Comparison of ENCODE assay signal across 20 mouse cellular contexts in the genomic region with DNA sequence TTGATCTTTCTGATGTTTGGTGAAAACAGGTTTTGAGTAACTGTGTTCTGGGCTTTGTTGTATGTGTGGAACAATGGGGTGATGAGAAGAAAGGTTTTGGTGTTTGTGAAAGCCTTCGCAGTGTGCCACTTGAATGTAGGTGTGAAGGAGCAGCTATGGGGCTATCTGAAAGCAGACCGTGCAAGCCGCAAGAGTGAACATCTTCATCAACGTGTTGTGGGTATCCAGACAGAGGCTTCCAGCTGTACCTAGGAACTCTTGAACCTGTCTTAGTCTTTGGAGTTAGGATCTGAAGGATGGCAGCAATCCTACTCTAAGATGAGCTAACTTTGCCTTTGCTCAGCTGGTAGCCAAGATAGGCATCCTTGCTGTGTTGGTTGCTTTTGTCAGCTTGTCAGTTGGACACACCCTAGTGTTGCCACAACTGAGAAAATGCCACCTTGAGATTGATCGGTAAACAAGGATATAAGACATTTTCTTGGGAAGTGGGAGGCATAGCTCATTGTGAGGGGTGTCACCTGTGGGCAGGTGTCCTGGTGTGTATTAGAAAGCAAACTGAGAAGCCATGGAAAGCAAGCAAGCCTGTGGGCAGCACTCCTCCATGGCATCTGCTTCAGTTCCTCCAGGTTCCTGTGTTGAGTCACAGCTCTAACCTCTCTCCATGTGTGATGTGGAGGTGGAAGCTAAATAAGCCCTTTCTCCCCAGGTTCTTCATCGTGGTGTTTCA. TPM values are rescaled to one million over a fixed set of nuclear protein-coding genes. Genes with fewer than 3 reads are reported as not detected.
DNase-seq lines count a peak whose midpoint lies in the region; ATAC-seq and TF ChIP-seq lines count a peak whose summit lies in the region.
"Had no signal": no experiment of that assay in that cellular context is flagged by ENCODE, and none has a peak within 500 bp of the region (broad histone marks: within the 10 kb centered on the region; RNA-seq: fewer than 3 reads in every experiment).

No protein-coding gene starts in this region.

- intact Hi-C loops in left cerebral cortex, postnatal 36 days (cut with DNase I), result no loop called here
- intact Hi-C loops in left cerebral cortex, postnatal 14 days (cut with DNase I), result no loop called here

- H3K27ac ChIP-seq in forebrain, embryonic 13.5 days, result peak overlapping the region; percentile 59
- H3K27ac ChIP-seq in forebrain, embryonic 16.5 days (ENCODE audit: low read length), result no peak overlapping the region
- no peak overlapping the region for H3K27ac ChIP-seq in lung, postnatal 0 days (ENCODE audit: low read length)
- H3K27ac ChIP-seq: embryonic facial prominence, embryonic 12.5 days; limb, embryonic 13.5 days had no signal

- no peak overlapping the region for H3K9ac ChIP-seq in forebrain, embryonic 13.5 days
- H3K9ac ChIP-seq in forebrain, embryonic 16.5 days (replicated peaks; ENCODE audit: low read depth, low read length), result no peak overlapping the region
- no peak overlapping the region for H3K9ac ChIP-seq in lung, postnatal 0 days (replicated peaks; ENCODE audit: low read depth)
- H3K9ac ChIP-seq: embryonic facial prominence, embryonic 12.5 days; limb, embryonic 13.5 days; midbrain, embryonic 12.5 days had no signal

- 79% methylated on average over 6 of the region's 6 CpGs for WGBS in forebrain, embryonic 13.5 days
- WGBS in forebrain, embryonic 16.5 days, result 84% methylated on average over 6 of the region's 6 CpGs
- WGBS in lung, postnatal 0 days, result 84% methylated on average over 6 of the region's 6 CpGs

- no peaks in the 10 kb centered on the region for H3K27me3 ChIP-seq in forebrain, embryonic 13.5 days
- no peaks in the 10 kb centered on the region for H3K27me3 ChIP-seq in forebrain, embryonic 16.5 days (replicated peaks; ENCODE audit: control insufficient read depth, insufficient read depth, low read length)
- no peaks in the 10 kb centered on the region for H3K27me3 ChIP-seq in lung, postnatal 0 days (replicated peaks; ENCODE audit: insufficient read depth, low read length)
- H3K27me3 ChIP-seq: embryonic facial prominence, embryonic 12.5 days; limb, embryonic 13.5 days; midbrain, embryonic 12.5 days had no signal

- H3K4me3 ChIP-seq in forebrain, embryonic 13.5 days, result no peak overlapping the region
- no peak overlapping the region for H3K4me3 ChIP-seq in forebrain, embryonic 16.5 days (replicated peaks; ENCODE audit: low read length)
- H3K4me3 ChIP-seq in lung, postnatal 0 days (ENCODE audit: low read depth, low read length), result no peak overlapping the region
- H3K4me3 ChIP-seq: embryonic facial prominence, embryonic 12.5 days; limb, embryonic 13.5 days; midbrain, embryonic 12.5 days had no signal

- ATAC-seq in forebrain, embryonic 13.5 days, result no peak
- ATAC-seq in forebrain, embryonic 16.5 days, result no peak
- no peak for ATAC-seq in lung, postnatal 0 days

- H3K36me3 ChIP-seq in forebrain, embryonic 13.5 days (ENCODE audit: poor library complexity, severe bottlenecking), result peaks cover 69% of the 10 kb centered on the region
- H3K36me3 ChIP-seq in forebrain, embryonic 16.5 days (ENCODE audit: control insufficient read depth, insufficient read depth), result peaks cover 40% of the 10 kb centered on the region
- peaks cover 30% of the 10 kb centered on the region for H3K36me3 ChIP-seq in lung, postnatal 0 days (ENCODE audit: insufficient read depth, low read length)

- TF ChIP-seq CTCF in lung, postnatal 0 days (IDR thresholded peaks at IDR 0.05), result no peak

- H3K9me3 ChIP-seq in forebrain, embryonic 13.5 days (replicated peaks), result no peaks in the 10 kb centered on the region
- no peaks in the 10 kb centered on the region for H3K9me3 ChIP-seq in forebrain, embryonic 16.5 days (ENCODE audit: control insufficient read depth, low read length)
- H3K9me3 ChIP-seq in lung, postnatal 0 days (ENCODE audit: low read length), result no peaks in the 10 kb centered on the region
- H3K9me3 ChIP-seq: embryonic facial prominence, embryonic 12.5 days; limb, embryonic 13.5 days; midbrain, embryonic 12.5 days had no signal

- DNase-seq in left cerebral cortex, postnatal 36 days (ENCODE audit: low spot score in 2 of 2), result peak; percentile 57 to 73
- DNase-seq in left cerebral cortex, postnatal 14 days (ENCODE audit: low spot score in 2 of 2), result no peak
- peak; percentile 69 for DNase-seq in right cerebral cortex, postnatal 25 days
- no peak for DNase-seq in right cerebral cortex, postnatal 14 days
- no peak for DNase-seq in lung, postnatal 0 days (ENCODE audit: low spot score)
- DNase-seq in spleen, postnatal 4 days (ENCODE audit: low spot score in 2 of 2), result no peak
- DNase-seq: adrenal gland, postnatal 10 days; cerebellum, adult 11-12 months; cerebellum, postnatal 36 days; heart, adult 11 months; kidney, adult 9 months; kidney, postnatal 36 days; lung, adult 2 months; lung, postnatal 4 days; thymus, adult 18-20 months had no signal

- no peak overlapping the region for H3K4me2 ChIP-seq in forebrain, embryonic 13.5 days
- H3K4me2 ChIP-seq in forebrain, embryonic 16.5 days (ENCODE audit: low read length), result no peak overlapping the region
- H3K4me2 ChIP-seq in lung, postnatal 0 days (replicated peaks; ENCODE audit: low read depth, low read length), result no peak overlapping the region
- H3K4me2 ChIP-seq: embryonic facial prominence, embryonic 12.5 days; limb, embryonic 13.5 days; midbrain, embryonic 12.5 days had no signal

- no peak for TF ChIP-seq EP300 in lung, postnatal 0 days (IDR thresholded peaks at IDR 0.05)

- H3K4me1 ChIP-seq in forebrain, embryonic 13.5 days, result peaks cover 38% of the 10 kb centered on the region
- peaks cover 17% of the 10 kb centered on the region for H3K4me1 ChIP-seq in forebrain, embryonic 16.5 days (replicated peaks; ENCODE audit: control insufficient read depth, insufficient read depth, low read length)
- peaks cover 4% of the 10 kb centered on the region; the same call in 1 of the 2 replicates for H3K4me1 ChIP-seq in lung, postnatal 0 days (ENCODE audit: insufficient read depth, low read depth, low read length)

RNA-seq across cellular contexts. Expression of a gene that starts 5.1 kb away (rescaled TPM):
- 977 and 1,124 TPM in 2 replicates for polyA plus RNA-seq in forebrain, embryonic 13.5 days (2015; fragmentation: Nextera tagmentation; extraction: Ambion mirVana)
- polyA plus RNA-seq in forebrain, embryonic 16.5 days (2015; fragmentation: Nextera tagmentation; extraction: Ambion mirVana), result 740 and 764 TPM in 2 replicates
- 100 to 1,000 TPM; 939 to 945 TPM for total RNA-seq in left cerebral cortex, postnatal 36 days (2021)
- total RNA-seq in left cerebral cortex, postnatal 14 days (2021), result 1,000 to 10,000 TPM; 1,045 to 1,071 TPM
- 1,257 and 1,264 TPM in 2 replicates for polyA plus RNA-seq in lung, postnatal 0 days (2015; fragmentation: Nextera tagmentation; extraction: Ambion mirVana)

Comparison
In these comparisons a context has a peak if more than half of its experiments do, and no peak if none do; other contexts are left out.
1. DNase-seq: peak in left cerebral cortex, postnatal 36 days (2 of 2) and right cerebral cortex, postnatal 25 days (single experiment); none in left cerebral cortex, postnatal 14 days (0 of 2), right cerebral cortex, postnatal 14 days (single experiment), lung, postnatal 0 days (single experiment) and spleen, postnatal 4 days (0 of 2).